Mouse (Mus musculus) megakaryocyte, embryonic 14.5 days (primary cell): Measurements from ENCODE around the gene 4933424G06Rik.

Experiments
- FLI1 ChIP-seq: IDR thresholded peaks from 2 replicates; pipeline ENCODE4 v1.6.1; 2012; ENCODE audit warnings: low read length, inconsistent platforms, mixed read lengths
- GATA1 ChIP-seq: IDR thresholded peaks from 3 replicates; pipeline ENCODE4 v1.6.1; 2012; ENCODE audit warnings: mixed read lengths, low read length, inconsistent platforms, borderline replicate concordance

DNA sequence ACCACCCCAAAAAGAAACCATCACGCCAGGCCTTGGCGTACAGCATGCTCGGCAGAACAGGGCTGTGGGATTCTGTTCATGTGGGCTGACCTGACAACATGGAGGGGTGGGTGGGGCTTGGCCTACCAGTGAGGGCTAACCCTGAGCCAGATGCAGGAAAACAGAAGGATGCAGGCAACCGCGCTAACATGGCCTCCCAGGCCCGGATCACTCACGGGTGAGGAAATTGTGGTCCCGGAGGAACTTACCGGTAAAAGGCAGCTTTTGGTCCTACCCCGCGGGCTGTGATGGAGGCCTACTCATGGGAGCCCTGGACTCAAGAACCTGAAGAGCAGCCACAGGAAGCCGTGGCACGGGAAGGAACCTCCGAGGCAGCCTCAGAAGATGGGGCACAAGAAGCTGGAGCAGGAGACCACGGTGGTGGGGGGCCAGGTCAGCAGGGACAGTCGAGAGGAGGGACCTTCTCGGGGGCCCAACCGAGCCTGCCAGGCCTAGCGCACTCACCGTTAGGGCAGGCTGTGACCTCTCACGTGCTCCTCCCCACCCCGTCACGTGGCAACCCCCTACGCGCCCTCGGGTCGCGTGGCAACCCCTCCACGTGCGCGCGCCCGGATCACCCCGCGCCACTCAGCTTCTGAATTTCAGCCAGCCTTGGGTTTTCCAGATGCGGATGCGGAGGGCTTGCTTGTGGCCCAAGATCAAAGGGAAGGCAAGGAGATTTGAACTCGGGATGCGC lies 27.2 kb upstream of the 4933424G06Rik start, which contains the start of gene Fam178b:
- TF ChIP-seq GATA1 (no peak), FLI1 (no peak)
